Mouse (Mus musculus): ENCODE results near the gene Gm19426. TPM values are rescaled to one million over a fixed set of nuclear protein-coding genes. Genes with fewer than 3 reads are reported as not detected.
A peak's percentile ranks its signal among the peaks of the same experiment; 100 is the strongest.

The Gm19426 gene
- polyA plus RNA-seq, 1 experiment from 2014 or later, result 6.1 TPM

- Histone ChIP-seq H3K4me3 (replicated peaks) (peak overlapping the region; percentile 90), H3K36me3 (no peaks in the 10 kb centered on the region), H3K4me1 (replicated peaks) (peaks cover 49% of the 10 kb centered on the region), H3K27me3 (replicated peaks) (no peaks in the 10 kb centered on the region), H3K27ac (peak overlapping the region; percentile 99), H3K4me2 (replicated peaks) (peak overlapping the region; percentile 76), H3K9ac (peak overlapping the region; percentile 99), H3K9me3 (no peaks in the 10 kb centered on the region)
- under 1% methylated on average over 26 of the region's 26 CpGs for whole genome bisulfite sequencing
- peak; percentile 23 for ATAC-seq
These were observed 788 bp downstream of the Gm19426 start for GRCm38 (mm10) chr2:84742451-84743283.

DNA sequence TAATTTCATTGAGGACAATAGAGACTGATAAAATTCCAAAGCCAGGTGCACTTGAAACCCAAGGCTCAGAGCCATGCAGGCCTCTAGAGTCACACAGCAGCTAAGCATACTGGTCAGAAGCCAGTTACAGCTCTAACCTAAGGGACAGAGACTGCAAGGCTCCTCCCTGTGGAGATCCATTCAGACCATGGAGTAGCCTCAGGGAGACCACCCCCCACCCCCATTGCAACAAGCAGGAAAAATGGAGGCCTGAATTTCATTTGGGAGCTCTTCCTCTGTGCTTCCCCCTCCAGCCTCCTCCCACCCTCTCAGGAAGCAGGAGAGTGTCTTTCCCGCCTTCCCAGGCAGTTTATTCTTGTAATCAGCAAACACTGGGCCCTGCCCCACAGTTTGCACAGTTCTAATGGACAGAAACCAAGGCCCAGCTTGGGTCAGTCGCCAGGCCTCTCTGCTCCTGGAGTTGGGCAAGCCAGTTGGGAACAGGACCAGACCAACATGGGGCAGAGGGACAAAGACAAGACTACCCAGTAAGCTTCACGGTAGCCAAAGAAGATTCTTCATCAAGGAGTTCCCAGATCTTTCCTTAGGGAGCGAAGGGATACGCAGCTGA is 1.5 kb downstream of the Gm19426 start:
- no peaks in the 10 kb centered on the region for H3K36me3 ChIP-seq
- 0 out of 2 replicates have a peak, but pooled peaks have one; percentile 0 for ATAC-seq
- WGBS, result 2% methylated on average over 5 of the region's 5 CpGs
- H3K27me3 ChIP-seq (replicated peaks), result no peaks in the 10 kb centered on the region
- peak overlapping the region; percentile 90 for H3K4me3 ChIP-seq (replicated peaks)
- peaks cover 56% of the 10 kb centered on the region for H3K4me1 ChIP-seq (replicated peaks)
- peak overlapping the region; percentile 76 for H3K4me2 ChIP-seq (replicated peaks)
- no peaks in the 10 kb centered on the region for H3K9me3 ChIP-seq
- H3K9ac ChIP-seq, result peak overlapping the region; percentile 99
- peak overlapping the region; percentile 99 for H3K27ac ChIP-seq

- no peak overlapping the region for H3K9ac ChIP-seq
These were observed 2.7 kb downstream of the Gm19426 start for GRCm38 (mm10) chr2:84740608-84741333.

GRCm38 (mm10) chr2:84738271-84738911 is 5.1 kb downstream of the Gm19426 start:
- peak overlapping the region; percentile 53 for H3K4me2 ChIP-seq (replicated peaks)
- ATAC-seq, result peak; percentile 39
- WGBS, result 0% methylated on average over 12 of the region's 12 CpGs
- peak overlapping the region; percentile 18 for H3K4me3 ChIP-seq (replicated peaks)
- no peaks in the 10 kb centered on the region for H3K36me3 ChIP-seq
- 0 out of 2 replicates have a peak, but pooled peaks cover 9% of the 10 kb centered on the region for H3K27me3 ChIP-seq (replicated peaks)
- H3K9ac ChIP-seq, result peak overlapping the region; percentile 18; the same call in 1 of the 2 replicates
- H3K4me1 ChIP-seq (replicated peaks), result peaks cover 82% of the 10 kb centered on the region
- no peaks in the 10 kb centered on the region for H3K9me3 ChIP-seq
- H3K27ac ChIP-seq, result peak overlapping the region; percentile 72

More at GRCm38 (mm10) chr2:84740608-84741333, 2.7 kb downstream of the Gm19426 start:
- ATAC-seq, result no peak
- 0 out of 2 replicates have a peak, but pooled peaks cover 4% of the 10 kb centered on the region for H3K27me3 ChIP-seq (replicated peaks)
- peak overlapping the region; percentile 76 for H3K4me2 ChIP-seq (replicated peaks)
- no peaks in the 10 kb centered on the region for H3K36me3 ChIP-seq
- peaks cover 67% of the 10 kb centered on the region for H3K4me1 ChIP-seq (replicated peaks)
- H3K9me3 ChIP-seq, result no peaks in the 10 kb centered on the region
- WGBS, result 65% methylated on average over 15 of the region's 15 CpGs
- H3K27ac ChIP-seq, result no peak overlapping the region
- H3K4me3 ChIP-seq (replicated peaks), result 0 out of 2 replicates have a peak overlapping the region, but pooled peaks have one; percentile 12

GRCm38 (mm10) chr2:84737451-84737925 is 6.0 kb downstream of the Gm19426 start:
- ATAC-seq, result peak; percentile 7; the same call in 1 of the 2 replicates
- Histone ChIP-seq H3K4me1 (replicated peaks) (peaks cover 82% of the 10 kb centered on the region), H3K9ac (0 out of 2 replicates have a peak overlapping the region, but pooled peaks have one; percentile 5), H3K9me3 (no peaks in the 10 kb centered on the region), H3K4me3 (replicated peaks) (peak overlapping the region; percentile 6; the same call in 1 of the 2 replicates), H3K27ac (peak overlapping the region; percentile 72), H3K36me3 (no peaks in the 10 kb centered on the region), H3K4me2 (replicated peaks) (peak overlapping the region; percentile 53), H3K27me3 (replicated peaks) (0 out of 2 replicates have a peak, but pooled peaks cover 9% of the 10 kb centered on the region)
- 7% methylated on average over 8 of the region's 8 CpGs for WGBS

DNA sequence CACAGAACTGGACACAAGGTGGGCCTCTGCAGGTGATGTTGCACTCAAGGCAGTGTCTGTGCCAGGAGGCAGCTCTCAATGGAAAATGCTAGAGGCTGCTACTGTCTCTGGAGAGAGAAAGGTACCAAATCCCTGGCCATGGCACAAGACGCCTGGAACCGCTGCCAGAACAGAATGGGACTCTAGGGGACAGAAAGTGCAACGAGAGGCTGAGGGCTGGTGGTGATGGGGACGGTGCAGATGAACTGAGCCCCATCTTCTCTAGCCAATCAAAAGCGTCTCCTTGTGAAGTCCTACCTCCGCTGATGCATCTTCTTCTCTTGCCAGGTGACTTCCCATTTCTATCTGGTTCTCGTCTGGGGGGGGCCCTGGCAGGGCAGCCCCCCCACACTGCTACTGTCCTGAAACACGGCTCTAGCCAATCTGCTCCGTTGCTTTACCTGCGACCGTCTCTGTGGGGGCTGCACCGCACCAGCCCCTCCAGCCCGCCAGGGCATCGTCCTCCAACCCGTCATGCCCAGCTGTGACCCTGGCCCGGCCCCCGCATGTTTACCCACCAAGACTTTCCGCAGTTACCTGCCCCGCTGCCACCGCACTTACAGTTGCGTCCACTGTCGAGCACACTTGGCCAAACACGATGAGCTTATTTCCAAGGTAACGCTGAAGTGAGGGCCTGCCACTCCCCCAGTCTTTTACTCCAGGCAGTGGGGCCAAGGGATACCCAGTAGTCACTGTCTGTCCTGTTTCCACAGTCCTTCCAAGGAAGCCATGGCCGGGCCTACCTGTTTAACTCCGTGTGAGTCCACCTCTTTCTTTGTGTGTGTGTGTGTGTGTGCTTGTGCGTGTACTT is 6.9 kb downstream of the Gm19426 start:
- H3K27me3 ChIP-seq (replicated peaks), result 0 out of 2 replicates have a peak, but pooled peaks cover 9% of the 10 kb centered on the region
- H3K4me1 ChIP-seq (replicated peaks), result peaks cover 74% of the 10 kb centered on the region
- 0 out of 2 replicates have a peak overlapping the region, but pooled peaks have one; percentile 2 for H3K4me3 ChIP-seq (replicated peaks)
- H3K4me2 ChIP-seq (replicated peaks), result peak overlapping the region; percentile 53
- H3K36me3 ChIP-seq, result no peaks in the 10 kb centered on the region
- H3K9ac ChIP-seq, result no peak overlapping the region
- no peak for ATAC-seq
- H3K9me3 ChIP-seq, result no peaks in the 10 kb centered on the region
- H3K27ac ChIP-seq, result no peak overlapping the region
- WGBS, result 5% methylated on average over 27 of the region's 27 CpGs

- ATAC-seq, result peak; percentile 20; the same call in 1 of the 2 replicates
- WGBS, result 9% methylated on average over 7 of the region's 7 CpGs
- no peaks in the 10 kb centered on the region for H3K9me3 ChIP-seq
- no peak overlapping the region for H3K27ac ChIP-seq
- H3K36me3 ChIP-seq, result no peaks in the 10 kb centered on the region
- H3K4me2 ChIP-seq (replicated peaks), result peak overlapping the region; percentile 65
- H3K4me1 ChIP-seq (replicated peaks), result peaks cover 64% of the 10 kb centered on the region
- peak overlapping the region; percentile 32; the same call in 1 of the 2 replicates for H3K4me3 ChIP-seq (replicated peaks)
- H3K27me3 ChIP-seq (replicated peaks), result 0 out of 2 replicates have a peak, but pooled peaks cover 9% of the 10 kb centered on the region
- H3K9ac ChIP-seq, result 0 out of 2 replicates have a peak overlapping the region, but pooled peaks have one; percentile 14
These were observed 8.0 kb downstream of the Gm19426 start for GRCm38 (mm10) chr2:84735346-84735920.

GRCm38 (mm10) chr2:84734919-84735318 is 8.5 kb downstream of the Gm19426 start:
- H3K9me3 ChIP-seq, result no peaks in the 10 kb centered on the region
- WGBS, result 4% methylated on average over 2 of the region's 2 CpGs

GRCm38 (mm10) chr2:84734351-84734864 is 9.0 kb downstream of the Gm19426 start:
- H3K27ac ChIP-seq, result no peak overlapping the region
- peak overlapping the region; percentile 65 for H3K4me2 ChIP-seq (replicated peaks)
- H3K9me3 ChIP-seq, result no peaks in the 10 kb centered on the region
- H3K9ac ChIP-seq, result peak overlapping the region; percentile 18; the same call in 1 of the 2 replicates
- 0 out of 2 replicates have a peak, but pooled peaks cover 9% of the 10 kb centered on the region for H3K27me3 ChIP-seq (replicated peaks)
- no peak for ATAC-seq
- H3K36me3 ChIP-seq, result no peaks in the 10 kb centered on the region
- peaks cover 55% of the 10 kb centered on the region for H3K4me1 ChIP-seq (replicated peaks)
- under 1% methylated on average over 11 of the region's 11 CpGs for WGBS
- peak overlapping the region; percentile 32 for H3K4me3 ChIP-seq (replicated peaks)

More at GRCm38 (mm10) chr2:84734919-84735318, 8.5 kb downstream of the Gm19426 start:
- Histone ChIP-seq H3K9ac (peak overlapping the region; percentile 14; the same call in 1 of the 2 replicates), H3K36me3 (no peaks in the 10 kb centered on the region), H3K27ac (no peak overlapping the region), H3K4me2 (replicated peaks) (peak overlapping the region; percentile 65), H3K27me3 (replicated peaks) (0 out of 2 replicates have a peak, but pooled peaks cover 9% of the 10 kb centered on the region), H3K4me3 (replicated peaks) (peak overlapping the region; percentile 32), H3K4me1 (replicated peaks) (peaks cover 60% of the 10 kb centered on the region)
- ATAC-seq, result no peak

Data from intestine, embryonic 15.5 days (tissue).